Mouse (Mus musculus): ENCODE measurements around the gene Ino80. TPM values are rescaled to one million over a fixed set of nuclear protein-coding genes. Genes with fewer than 3 reads are reported as not detected.

Ino80 gene
- polyA plus RNA-seq, 1 experiment from 2014 or later = 4.2 TPM

GRCm38 (mm10) chr2:119476166-119476565, 1.3 kb downstream of the Ino80 start:
- Histone ChIP-seq H3K9me3 (ENCODE audit: control insufficient read depth, low read length) (no peaks in the 10 kb centered on the region), H3K27me3 (ENCODE audit: control insufficient read depth, insufficient read depth, low read depth, low read length) (no peaks in the 10 kb centered on the region), H3K4me3 (ENCODE audit: low read length) (peak overlapping the region; percentile 67), H3K36me3 (ENCODE audit: control insufficient read depth, insufficient read depth, low read length) (no peaks in the 10 kb centered on the region; the same call in 1 of the 2 replicates), H3K9ac (ENCODE audit: low read length) (peak overlapping the region; percentile 95), H3K4me2 (ENCODE audit: low read depth, low read length) (peak overlapping the region; percentile 66), H3K27ac (ENCODE audit: low read length) (peak overlapping the region; percentile 96), H3K4me1 (replicated peaks; ENCODE audit: control insufficient read depth, insufficient read depth, low read length) (peaks cover 17% of the 10 kb centered on the region)
- no peak for ATAC-seq (ENCODE audit: low read depth)
- 11% methylated on average over 7 of the region's 7 CpGs for WGBS

- Histone ChIP-seq H3K9me3 (ENCODE audit: control insufficient read depth, low read length) (no peaks in the 10 kb centered on the region), H3K27me3 (ENCODE audit: control insufficient read depth, insufficient read depth, low read depth, low read length) (no peaks in the 10 kb centered on the region), H3K4me2 (ENCODE audit: low read depth, low read length) (no peak overlapping the region), H3K9ac (ENCODE audit: low read length) (no peak overlapping the region), H3K36me3 (ENCODE audit: control insufficient read depth, insufficient read depth, low read length) (no peaks in the 10 kb centered on the region; the same call in 1 of the 2 replicates), H3K4me1 (replicated peaks; ENCODE audit: control insufficient read depth, insufficient read depth, low read length) (no peaks in the 10 kb centered on the region), H3K27ac (ENCODE audit: low read length) (no peak overlapping the region), H3K4me3 (ENCODE audit: low read length) (no peak overlapping the region)
- 65% methylated on average over 4 of the region's 4 CpGs for WGBS
- no peak for ATAC-seq (ENCODE audit: low read depth)
Observed at GRCm38 (mm10) chr2:119463945-119464344, 13.5 kb downstream of the Ino80 start.

DNA sequence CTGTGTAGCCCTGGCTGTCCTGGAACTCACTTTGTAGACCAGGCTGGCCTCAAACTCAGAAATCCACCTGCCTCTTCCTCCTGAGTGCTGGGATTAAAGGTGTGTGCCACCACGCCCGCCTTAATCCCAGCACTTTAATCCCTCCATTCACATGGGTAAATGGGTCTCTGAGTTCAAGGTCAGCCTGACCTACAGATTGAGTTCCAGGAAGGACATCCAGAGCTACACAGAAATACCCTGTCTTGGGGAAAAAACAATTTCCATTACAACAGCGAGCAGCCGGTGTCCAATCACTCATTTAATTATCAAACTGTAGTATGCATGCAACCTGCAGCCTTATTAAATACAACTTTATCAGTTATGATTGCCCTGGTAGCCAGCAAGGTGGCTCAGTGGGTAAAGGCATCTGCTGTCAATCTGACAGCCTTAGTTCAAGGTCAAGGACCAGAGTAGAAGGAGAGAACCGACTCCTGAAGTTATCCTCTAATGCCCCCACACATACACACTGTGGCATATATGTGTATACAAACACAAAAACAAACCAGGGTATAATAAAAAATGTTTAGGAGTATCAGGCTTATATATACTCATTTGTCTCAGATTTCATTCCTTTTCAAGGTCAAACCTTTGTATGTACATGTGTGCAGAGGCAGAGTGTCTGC, 14.2 kb downstream of the Ino80 start:
- Histone ChIP-seq H3K36me3 (ENCODE audit: control insufficient read depth, insufficient read depth, low read length) (no peaks in the 10 kb centered on the region; the same call in 1 of the 2 replicates), H3K27ac (ENCODE audit: low read length) (no peak overlapping the region), H3K4me2 (ENCODE audit: low read depth, low read length) (no peak overlapping the region), H3K4me1 (replicated peaks; ENCODE audit: control insufficient read depth, insufficient read depth, low read length) (no peaks in the 10 kb centered on the region), H3K4me3 (ENCODE audit: low read length) (no peak overlapping the region), H3K9me3 (ENCODE audit: control insufficient read depth, low read length) (no peaks in the 10 kb centered on the region), H3K27me3 (ENCODE audit: control insufficient read depth, insufficient read depth, low read depth, low read length) (no peaks in the 10 kb centered on the region), H3K9ac (ENCODE audit: low read length) (no peak overlapping the region)
- no peak for ATAC-seq (ENCODE audit: low read depth)
- 91% methylated on average over 5 of the region's 5 CpGs for whole genome bisulfite sequencing

DNA sequence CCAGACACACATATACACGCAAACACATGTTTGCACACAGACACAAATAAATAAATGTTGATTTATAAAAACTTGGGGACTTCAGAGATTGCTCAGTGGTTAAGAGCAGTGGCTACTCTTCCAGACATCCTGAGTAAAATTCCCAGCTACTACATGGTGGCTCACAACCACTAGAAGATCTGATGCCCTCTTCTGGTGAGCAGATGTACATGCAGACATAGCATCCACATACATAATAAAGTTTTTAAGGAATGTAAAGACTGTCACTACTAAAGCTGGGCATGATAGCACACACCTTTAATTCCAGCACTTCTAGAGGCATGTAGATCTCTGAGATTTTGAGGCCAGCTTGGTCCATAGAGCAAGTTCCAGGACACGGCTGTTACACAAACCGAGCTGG, 16.5 kb downstream of the Ino80 start:
- H3K4me1 ChIP-seq (replicated peaks; ENCODE audit: control insufficient read depth, insufficient read depth, low read length) = no peaks in the 10 kb centered on the region
- no peak for ATAC-seq (ENCODE audit: low read depth)
- no peak overlapping the region for H3K4me3 ChIP-seq (ENCODE audit: low read length)
- H3K4me2 ChIP-seq (ENCODE audit: low read depth, low read length) = no peak overlapping the region
- no peak overlapping the region for H3K9ac ChIP-seq (ENCODE audit: low read length)
- H3K36me3 ChIP-seq (ENCODE audit: control insufficient read depth, insufficient read depth, low read length) = peaks cover 8% of the 10 kb centered on the region
- WGBS = 95% methylated on average over 3 of the region's 3 CpGs
- no peak overlapping the region for H3K27ac ChIP-seq (ENCODE audit: low read length)
- no peaks in the 10 kb centered on the region for H3K9me3 ChIP-seq (ENCODE audit: control insufficient read depth, low read length)
- H3K27me3 ChIP-seq (ENCODE audit: control insufficient read depth, insufficient read depth, low read depth, low read length) = no peaks in the 10 kb centered on the region

GRCm38 (mm10) chr2:119454558-119454957, 22.9 kb downstream of the Ino80 start:
- Histone ChIP-seq H3K36me3 (ENCODE audit: control insufficient read depth, insufficient read depth, low read length) (peaks cover 37% of the 10 kb centered on the region), H3K4me3 (ENCODE audit: low read length) (no peak overlapping the region), H3K4me1 (replicated peaks; ENCODE audit: control insufficient read depth, insufficient read depth, low read length) (no peaks in the 10 kb centered on the region), H3K27me3 (ENCODE audit: control insufficient read depth, insufficient read depth, low read depth, low read length) (no peaks in the 10 kb centered on the region), H3K27ac (ENCODE audit: low read length) (no peak overlapping the region), H3K9me3 (ENCODE audit: control insufficient read depth, low read length) (no peaks in the 10 kb centered on the region), H3K4me2 (ENCODE audit: low read depth, low read length) (no peak overlapping the region), H3K9ac (ENCODE audit: low read length) (no peak overlapping the region)
- 87% methylated on average over 3 of the region's 3 CpGs for WGBS
- ATAC-seq (ENCODE audit: low read depth) = no peak

DNA sequence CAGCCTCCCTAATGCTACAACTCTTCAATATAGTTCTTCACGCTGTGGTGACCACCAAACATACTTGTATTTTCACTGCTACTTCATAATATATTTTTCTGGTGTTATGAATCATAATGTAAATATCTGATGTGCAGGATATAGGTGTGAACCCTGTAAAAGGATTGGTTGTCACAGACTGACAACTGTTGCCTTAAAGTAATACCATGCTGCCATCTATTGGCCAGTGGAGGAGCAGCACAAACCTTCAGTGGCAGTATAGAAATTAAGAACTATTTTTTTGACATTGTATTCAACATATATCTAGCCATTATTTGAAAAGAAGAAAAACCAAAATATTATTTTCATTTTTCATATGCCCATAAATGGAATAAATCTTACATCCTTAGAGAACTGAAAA, 40.5 kb downstream of the Ino80 start:
- ATAC-seq (ENCODE audit: low read depth) = peak; percentile 17; the same call in 1 of the 2 replicates

DNA sequence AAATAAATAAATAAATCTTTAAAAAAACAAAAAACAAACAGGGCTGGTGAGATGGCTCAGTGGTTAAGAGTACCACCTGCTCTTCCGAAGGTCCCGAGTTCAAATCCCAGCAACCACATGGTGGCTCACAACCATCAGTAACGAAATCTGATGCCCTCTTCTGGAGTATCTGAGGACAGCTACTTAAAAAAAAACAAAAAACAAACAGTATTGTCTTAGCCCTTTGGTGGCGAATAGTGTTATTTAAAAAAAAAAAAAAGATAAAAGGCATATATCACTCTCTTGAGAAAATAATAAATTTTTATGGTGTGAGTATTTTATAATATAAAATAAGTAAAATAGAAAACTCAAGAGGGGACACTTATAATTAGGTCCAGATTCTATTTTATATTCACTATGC, 41.0 kb downstream of the Ino80 start:
- ATAC-seq (ENCODE audit: low read depth) = no peak
- 90% methylated on average over 4 of the region's 4 CpGs for WGBS
- Histone ChIP-seq H3K36me3 (ENCODE audit: control insufficient read depth, insufficient read depth, low read length) (peaks cover 21% of the 10 kb centered on the region), H3K4me1 (replicated peaks; ENCODE audit: control insufficient read depth, insufficient read depth, low read length) (no peaks in the 10 kb centered on the region), H3K4me3 (ENCODE audit: low read length) (no peak overlapping the region), H3K9ac (ENCODE audit: low read length) (no peak overlapping the region), H3K27me3 (ENCODE audit: control insufficient read depth, insufficient read depth, low read depth, low read length) (no peaks in the 10 kb centered on the region), H3K9me3 (ENCODE audit: control insufficient read depth, low read length) (no peaks in the 10 kb centered on the region), H3K4me2 (ENCODE audit: low read depth, low read length) (no peak overlapping the region), H3K27ac (ENCODE audit: low read length) (no peak overlapping the region)

More for the DNA sequence above, 40.5 kb downstream of the Ino80 start:
- no peaks in the 10 kb centered on the region for H3K9me3 ChIP-seq (ENCODE audit: control insufficient read depth, low read length)
- H3K36me3 ChIP-seq (ENCODE audit: control insufficient read depth, insufficient read depth, low read length) = peaks cover 21% of the 10 kb centered on the region
- H3K4me2 ChIP-seq (ENCODE audit: low read depth, low read length) = no peak overlapping the region
- H3K9ac ChIP-seq (ENCODE audit: low read length) = no peak overlapping the region
- 80% methylated on average over 1 of the region's 1 CpGs for WGBS
- no peaks in the 10 kb centered on the region for H3K27me3 ChIP-seq (ENCODE audit: control insufficient read depth, insufficient read depth, low read depth, low read length)
- no peak overlapping the region for H3K4me3 ChIP-seq (ENCODE audit: low read length)
- H3K4me1 ChIP-seq (replicated peaks; ENCODE audit: control insufficient read depth, insufficient read depth, low read length) = no peaks in the 10 kb centered on the region
- no peak overlapping the region for H3K27ac ChIP-seq (ENCODE audit: low read length)

DNA sequence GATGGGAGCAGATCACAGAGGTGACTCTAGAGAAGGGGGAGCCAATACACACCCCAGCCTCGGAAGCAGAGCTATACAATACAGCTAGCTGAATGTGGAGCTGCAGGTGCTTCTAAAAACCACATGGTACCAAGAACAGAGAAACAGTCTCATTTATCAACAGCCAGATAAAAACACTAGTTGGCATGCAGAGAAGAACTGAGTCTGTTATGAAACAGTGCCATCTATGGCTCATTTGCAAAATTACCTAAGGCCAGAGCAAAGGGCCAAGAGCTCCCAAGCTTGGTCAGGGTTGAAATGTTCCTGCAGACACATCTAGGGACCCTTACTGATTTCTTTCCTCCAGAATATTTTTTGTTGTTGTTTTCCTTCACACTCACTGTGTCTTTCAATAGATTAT, 63.7 kb downstream of the Ino80 start:
- H3K27me3 ChIP-seq (ENCODE audit: control insufficient read depth, insufficient read depth, low read depth, low read length) = no peaks in the 10 kb centered on the region
- H3K4me3 ChIP-seq (ENCODE audit: low read length) = no peak overlapping the region
- H3K27ac ChIP-seq (ENCODE audit: low read length) = no peak overlapping the region
- no peak for ATAC-seq (ENCODE audit: low read depth)
- H3K9ac ChIP-seq (ENCODE audit: low read length) = no peak overlapping the region
- H3K36me3 ChIP-seq (ENCODE audit: control insufficient read depth, insufficient read depth, low read length) = peaks cover 12% of the 10 kb centered on the region
- no peak overlapping the region for H3K4me2 ChIP-seq (ENCODE audit: low read depth, low read length)
- H3K9me3 ChIP-seq (ENCODE audit: control insufficient read depth, low read length) = no peaks in the 10 kb centered on the region
- 58% methylated on average over 1 of the region's 1 CpGs for WGBS
- H3K4me1 ChIP-seq (replicated peaks; ENCODE audit: control insufficient read depth, insufficient read depth, low read length) = no peaks in the 10 kb centered on the region; the same call in 1 of the 2 replicates

- Histone ChIP-seq H3K36me3 (ENCODE audit: control insufficient read depth, insufficient read depth, low read length) (peaks cover 7% of the 10 kb centered on the region), H3K27me3 (ENCODE audit: control insufficient read depth, insufficient read depth, low read depth, low read length) (no peaks in the 10 kb centered on the region), H3K9ac (ENCODE audit: low read length) (no peak overlapping the region), H3K9me3 (ENCODE audit: control insufficient read depth, low read length) (no peaks in the 10 kb centered on the region), H3K4me2 (ENCODE audit: low read depth, low read length) (no peak overlapping the region), H3K4me1 (replicated peaks; ENCODE audit: control insufficient read depth, insufficient read depth, low read length) (no peaks in the 10 kb centered on the region; the same call in none of the 2 replicates), H3K27ac (ENCODE audit: low read length) (peak overlapping the region; percentile 55), H3K4me3 (ENCODE audit: low read length) (no peak overlapping the region)
- 63% methylated on average over 2 of the region's 2 CpGs for WGBS
- ATAC-seq (ENCODE audit: low read depth) = peak; percentile 37
Observed at GRCm38 (mm10) chr2:119411674-119412073, 65.8 kb downstream of the Ino80 start.

Data from lung, embryonic 16.5 days (tissue).